Mouse (Mus musculus): Measurements from ENCODE around the gene Zbtb22. TPM values are rescaled to one million over a fixed set of nuclear protein-coding genes. Genes with fewer than 3 reads are reported as not detected.
"Not testable (repeated sequence)": the region's sequence is repeated elsewhere in the genome, so short reads cannot be mapped to it uniquely, and the experiment has no call there.

The Zbtb22 gene
- 10 to 100 TPM; 30.5 to 34.0 TPM for total RNA-seq (2021)
- long read RNA-seq, experiment 1, transcript Zbtb22-201 (2 exons, 2,612 nt) = major isoform, 38 of 42 reads
- long read RNA-seq, experiment 1, partial matches to known transcripts = 4 of 42 reads
- long read RNA-seq, experiment 1, other reads (novel, unspliced or antisense) = 0 of 42 reads
- long read RNA-seq, experiment 2, transcript Zbtb22-201 (2 exons, 2,612 nt) = major isoform, 29 of 39 reads
- long read RNA-seq, experiment 2, partial matches to known transcripts = 0 of 39 reads
- long read RNA-seq, experiment 2, other reads (novel, unspliced or antisense) = 10 of 39 reads

DNA sequence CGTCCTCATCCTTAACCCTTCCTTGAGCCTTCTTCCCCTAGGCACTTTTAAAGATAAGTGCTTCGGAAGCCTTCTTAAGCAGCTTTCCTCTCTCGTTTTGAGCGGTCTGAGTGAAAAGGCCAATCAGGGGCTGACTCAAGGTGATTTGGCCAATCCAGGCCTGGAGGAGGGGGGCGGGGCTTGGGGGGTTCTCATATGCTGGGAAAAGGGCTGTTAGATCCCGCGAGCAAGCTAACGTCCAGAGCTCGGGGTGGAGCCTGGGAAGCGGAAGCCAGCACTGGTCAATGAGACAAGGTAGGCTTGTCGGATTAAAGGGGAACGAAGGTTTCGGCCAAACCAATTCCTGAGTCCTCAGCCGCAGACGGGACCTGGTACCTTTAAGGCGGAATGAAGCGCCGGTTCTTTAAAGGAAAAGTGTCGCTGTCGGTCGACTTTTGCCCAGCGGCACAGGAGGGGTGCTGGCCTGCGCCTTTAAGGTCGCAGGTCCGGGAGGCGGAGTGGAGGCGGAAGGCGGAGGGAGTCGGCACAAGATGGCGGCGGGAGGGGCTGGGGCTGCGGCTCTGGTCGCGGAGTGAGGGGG is at the start of gene Zbtb22, which contains the start of gene Tapbp:
Gene Zbtb22, plus strand, starts transcription at position 234 of the 580 bp plus-strand sequence.
Gene Tapbp, plus strand, starts transcription at position 229 of the 580 bp plus-strand sequence.
- peak; percentile 96 to 97 for DNase-seq (ENCODE audit: low spot score in 2 of 2)

GRCm38 (mm10) chr17:33873537-33873936 is 42.2 kb upstream of the Zbtb22 start, which contains the start of gene Gm7029:
TSS of gene Gm7029 (plus strand) at chr17:33873837.
- DNase-seq (ENCODE audit: low spot score in 2 of 2) = not testable (repeated sequence)

DNA sequence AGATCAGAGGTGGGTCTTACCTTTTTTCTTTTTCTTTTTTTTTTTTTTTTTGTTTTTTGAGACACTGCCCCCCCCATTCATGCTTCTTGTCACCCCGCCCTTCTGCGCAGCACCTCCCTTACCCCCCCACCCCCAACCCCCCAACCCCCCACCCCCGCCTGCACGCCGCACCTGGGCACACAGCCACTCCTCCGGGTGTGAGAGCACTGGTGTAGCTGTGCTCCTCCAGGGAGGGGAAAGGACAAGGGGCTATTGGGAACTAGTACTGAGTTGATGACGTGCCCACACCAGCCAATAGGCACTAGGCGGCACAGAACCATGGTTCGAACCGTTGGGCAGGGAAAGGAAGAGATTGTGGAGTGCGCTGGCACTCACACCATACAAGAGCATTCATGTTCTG is 41.3 kb upstream of the Zbtb22 start:
- DNase-seq (ENCODE audit: low spot score in 2 of 2) = no peak

DNA sequence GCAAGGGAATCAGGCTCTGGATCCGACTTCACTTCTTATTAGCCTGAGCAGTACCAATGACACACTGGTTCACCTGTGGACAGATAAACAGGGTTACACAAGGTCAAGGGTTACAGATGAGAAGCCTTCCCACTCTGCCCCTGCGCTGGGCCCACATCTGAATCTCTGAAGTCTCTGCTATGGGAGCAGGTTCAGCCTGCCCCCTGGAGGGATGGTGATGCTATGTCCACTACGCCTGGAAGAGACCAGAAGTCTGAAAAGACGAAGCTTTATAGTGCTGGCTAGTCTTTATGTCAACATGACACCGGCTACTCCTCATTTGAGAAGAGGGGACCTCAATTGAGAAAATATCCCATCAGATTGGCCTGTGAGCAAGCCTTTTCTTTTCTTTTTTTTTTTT is 39.9 kb upstream of the Zbtb22 start:
- DNase-seq (ENCODE audit: low spot score in 2 of 2) = not testable (repeated sequence)

DNA sequence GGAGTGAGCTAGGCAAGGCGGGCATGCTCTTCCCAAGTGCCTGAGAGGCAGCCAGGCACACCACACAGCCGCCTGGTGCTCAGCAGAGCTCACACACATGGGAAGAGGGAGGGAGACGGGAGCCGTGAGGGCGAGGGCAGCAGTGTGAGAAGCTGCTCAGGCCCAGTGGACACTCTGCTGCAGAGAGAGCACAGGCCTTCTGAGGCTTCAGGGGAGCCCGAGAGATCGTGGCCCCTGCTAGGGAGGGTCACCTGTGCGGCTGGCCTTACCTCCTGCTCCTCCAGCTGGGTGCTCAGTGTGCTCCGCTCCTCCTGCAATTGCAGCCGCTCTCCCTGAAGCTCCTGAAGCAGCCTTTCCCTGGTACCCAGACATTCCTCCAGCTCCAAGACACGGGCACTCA is 31.4 kb upstream of the Zbtb22 start:
- DNase-seq (ENCODE audit: low spot score in 2 of 2) = not testable (repeated sequence)

GRCm38 (mm10) chr17:33887802-33888201 is 27.9 kb upstream of the Zbtb22 start:
- DNase-seq (ENCODE audit: low spot score in 2 of 2) = not testable (repeated sequence)

GRCm38 (mm10) chr17:33888230-33888629 is 27.5 kb upstream of the Zbtb22 start:
- DNase-seq (ENCODE audit: low spot score in 2 of 2) = not testable (repeated sequence)

DNA sequence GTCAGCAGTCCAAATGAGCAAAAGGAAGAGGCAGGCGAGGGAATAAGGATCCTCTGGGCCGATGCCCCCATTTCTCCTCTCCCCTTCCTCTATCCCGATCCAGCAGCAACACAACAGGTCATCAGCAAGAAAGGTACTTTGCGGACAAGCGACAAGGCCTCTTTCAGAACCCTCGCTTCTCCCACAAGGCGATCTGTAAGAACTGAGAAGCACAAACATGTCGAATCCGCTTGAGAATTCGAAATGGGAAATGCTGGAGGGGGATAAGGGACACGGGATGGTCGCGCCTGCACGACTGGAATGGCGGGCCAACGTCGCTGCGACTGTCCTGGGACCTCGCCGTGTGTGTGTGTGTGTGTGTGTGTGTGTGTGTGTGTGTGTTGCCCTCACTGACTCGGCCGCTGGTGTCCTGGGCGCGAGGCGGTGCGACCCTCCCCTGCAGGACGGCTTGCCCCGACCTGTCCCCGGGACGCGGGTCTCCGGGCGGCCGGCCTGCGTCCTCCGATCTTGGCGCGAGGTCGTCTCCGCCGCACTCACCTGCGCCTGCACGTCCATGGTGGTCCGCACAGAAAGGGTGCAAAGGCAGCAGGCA is 25.7 kb upstream of the Zbtb22 start:
- DNase-seq (ENCODE audit: low spot score in 2 of 2) = not testable (repeated sequence)

GRCm38 (mm10) chr17:33890533-33891059 is 25.1 kb upstream of the Zbtb22 start, which contains the start of gene Kifc1:
TSS of gene Kifc1 (minus strand) at chr17:33890661.
- peak; percentile 100 for DNase-seq (ENCODE audit: low spot score in 2 of 2)

GRCm38 (mm10) chr17:33891357-33891756 is 24.3 kb upstream of the Zbtb22 start:
- DNase-seq (ENCODE audit: low spot score in 2 of 2) = no peak

GRCm38 (mm10) chr17:33891892-33892291 is 23.8 kb upstream of the Zbtb22 start:
- DNase-seq (ENCODE audit: low spot score in 2 of 2) = not testable (repeated sequence)

- no peak for DNase-seq (ENCODE audit: low spot score in 2 of 2)
Observed at GRCm38 (mm10) chr17:33892429-33892828, 23.3 kb upstream of the Zbtb22 start.

GRCm38 (mm10) chr17:33893011-33893410 is 22.7 kb upstream of the Zbtb22 start:
- DNase-seq (ENCODE audit: low spot score in 2 of 2) = not testable (repeated sequence)

DNA sequence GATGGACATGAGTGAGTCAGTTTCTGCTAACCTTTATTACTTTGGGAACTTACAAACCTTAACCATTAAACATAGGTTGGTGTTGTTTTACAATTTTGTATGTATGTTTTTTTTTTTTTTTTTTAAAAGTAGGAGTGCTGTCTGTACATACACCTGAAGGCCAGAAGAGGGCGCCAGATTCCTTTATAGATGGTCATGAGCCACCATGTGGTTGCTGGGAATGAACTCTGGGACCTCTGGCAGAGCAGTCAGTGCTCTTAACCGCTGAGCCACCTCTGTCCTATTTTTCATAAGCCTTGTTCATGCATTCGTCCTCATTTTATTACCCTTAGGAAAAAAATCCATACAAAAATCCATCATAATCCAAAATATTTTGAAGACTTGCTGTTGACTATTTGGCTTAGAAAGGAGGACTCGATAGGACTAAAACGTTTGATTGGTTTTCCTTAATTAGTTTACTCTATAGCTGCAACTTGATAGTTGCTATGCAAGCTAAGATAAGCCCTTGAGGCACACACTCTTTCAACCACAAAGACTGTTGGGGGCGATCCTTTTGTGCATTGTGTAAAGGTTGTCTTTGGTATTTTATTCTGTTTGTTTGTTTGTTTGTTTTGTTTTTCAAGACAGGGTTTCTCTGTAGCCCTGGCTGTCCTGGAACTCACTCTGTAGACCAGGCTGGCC is 18.4 kb upstream of the Zbtb22 start:
- DNase-seq (ENCODE audit: low spot score in 2 of 2) = no peak

DNA sequence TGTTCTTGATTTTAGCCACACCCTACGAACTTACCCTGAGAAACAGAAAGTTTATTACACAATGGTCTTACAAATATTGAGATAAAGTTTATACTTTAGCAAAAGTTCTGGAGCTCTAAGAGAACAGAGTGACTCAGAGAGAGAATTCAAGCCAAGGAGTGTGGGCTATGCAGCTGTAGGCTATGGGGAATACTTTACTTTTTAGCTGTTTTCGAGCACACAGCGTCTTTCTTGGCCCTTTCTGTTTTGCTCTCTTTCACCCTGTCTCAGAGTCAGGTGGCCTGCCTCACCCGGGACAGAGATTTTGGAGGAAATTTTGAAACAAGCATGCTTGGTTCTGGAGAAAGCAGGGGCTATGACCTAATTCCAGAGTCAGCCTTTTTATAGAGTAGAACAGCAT is 17.5 kb upstream of the Zbtb22 start:
- not testable (repeated sequence) for DNase-seq (ENCODE audit: low spot score in 2 of 2)

GRCm38 (mm10) chr17:33899642-33900041 is 16.1 kb upstream of the Zbtb22 start:
- DNase-seq (ENCODE audit: low spot score in 2 of 2) = no peak

- no peak for DNase-seq (ENCODE audit: low spot score in 2 of 2)
Observed at GRCm38 (mm10) chr17:33900281-33900988, 15.3 kb upstream of the Zbtb22 start.

- no peak for DNase-seq (ENCODE audit: low spot score in 2 of 2)
Observed at GRCm38 (mm10) chr17:33900989-33901314, 14.8 kb upstream of the Zbtb22 start.

DNA sequence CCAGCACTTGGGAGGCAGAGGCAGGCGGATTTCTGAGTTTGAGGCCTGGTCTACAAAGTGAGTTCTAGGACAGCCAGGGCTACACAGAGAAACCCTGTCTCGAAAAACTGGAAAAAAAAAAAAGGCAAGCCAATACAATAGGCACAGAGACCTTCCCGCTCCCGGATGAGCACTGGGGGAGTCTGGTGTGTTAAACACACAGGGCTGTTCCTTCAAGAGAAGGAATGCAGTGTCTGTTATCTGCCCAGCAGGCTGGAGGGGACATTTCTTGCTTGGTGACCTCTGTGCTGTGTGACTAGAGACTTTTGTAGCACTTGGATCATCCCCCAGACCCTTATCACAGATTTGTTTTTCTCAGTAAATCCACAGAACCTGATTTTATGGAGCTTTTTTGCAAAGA is 14.1 kb upstream of the Zbtb22 start:
- no peak for DNase-seq (ENCODE audit: low spot score in 2 of 2)

- DNase-seq (ENCODE audit: low spot score in 2 of 2) = no peak
Observed at GRCm38 (mm10) chr17:33902079-33902478, 13.6 kb upstream of the Zbtb22 start.

- DNase-seq (ENCODE audit: low spot score in 2 of 2) = no peak
Observed at GRCm38 (mm10) chr17:33902491-33902890, 13.2 kb upstream of the Zbtb22 start.
